Mouse (Mus musculus): Measurements from ENCODE around the gene Tarm1. TPM values are rescaled to one million over a fixed set of nuclear protein-coding genes. Genes with fewer than 3 reads are reported as not detected.

The Tarm1 gene
- total and polyA plus RNA-seq, 3 experiments: 1.3 TPM; not detected in 2

- H3K4me2 ChIP-seq (ENCODE audit: insufficient read depth, low read depth, poor library complexity, severe bottlenecking): no peak overlapping the region
- H3K27ac ChIP-seq (ENCODE audit: insufficient read depth, low read depth): no peak overlapping the region
- no peak overlapping the region for H3K9ac ChIP-seq (ENCODE audit: insufficient read depth, low read depth)
- no peak overlapping the region for H3K4me3 ChIP-seq (replicated peaks in 1 of 3; ENCODE audit: low read depth in 2 of 3, low read length in 2 of 3, poor library complexity in 1 of 3)
- in situ Hi-C loops (cut with MboI; ENCODE audit: low pct_ligation_motif_present, low pct_unique_long_range_greater_than_20kb, low sequenced_read_pairs): loop anchor here (5.0 to 10.0 kb wide), 2 partner anchors 37 to 104 kb away; no protein-coding TSS in a partner anchor
- TF ChIP-seq RAD21 (IDR thresholded peaks at IDR 0.05; ENCODE audit: low read depth, low read length) (peak; percentile 76), MYC (IDR thresholded peaks at IDR 0.05; ENCODE audit: low read depth, low read length) (no peak), CTCF (conservative IDR thresholded peaks at IDR 0.05 in 1 of 2, IDR thresholded peaks at IDR 0.05 in 1 of 2; ENCODE audit: low read depth in 2 of 2, low read length in 2 of 2) (peak; percentile 63 to 86), POLR2A (IDR thresholded peaks at IDR 0.05; ENCODE audit: low read depth, low read length) (no peak), KAT2A (IDR thresholded peaks at IDR 0.05; ENCODE audit: insufficient replicate concordance, low read length) (no peak), SMC3 (IDR thresholded peaks at IDR 0.05; ENCODE audit: low read depth, low read length) (peak; percentile 82), MAZ (IDR thresholded peaks at IDR 0.05; ENCODE audit: low read depth, low read length) (no peak), BHLHE40 (IDR thresholded peaks at IDR 0.05; ENCODE audit: low read depth, low read length) (no peak), CHD2 (IDR thresholded peaks at IDR 0.05; ENCODE audit: low read length) (no peak), IRF4 (IDR thresholded peaks at IDR 0.05; ENCODE audit: low read depth, low read length) (peak; percentile 17; the same call in 1 of the 2 replicates), GABPA (IDR thresholded peaks at IDR 0.05; ENCODE audit: insufficient replicate concordance, low read depth, low read length) (no peak), MAFK (IDR thresholded peaks at IDR 0.05; ENCODE audit: insufficient replicate concordance, low read length) (peak; percentile 84)
- dilution Hi-C loops (cut with MboI; ENCODE audit: extremely low pct_ligation_motif_present, extremely low pct_unique_long_range_greater_than_20kb, low sequenced_read_pairs): no loop called here
- H3K27me3 ChIP-seq (replicated peaks): no peaks in the 10 kb centered on the region
- DNase-seq (ENCODE audit: extremely low read depth): peak; percentile 66
- H3K36me3 ChIP-seq (replicated peaks in 1 of 2; ENCODE audit: control insufficient read depth in 1 of 2, insufficient read depth in 1 of 2, low read length in 1 of 2): no peaks in the 10 kb centered on the region
- no peaks in the 10 kb centered on the region for H3K9me3 ChIP-seq (replicated peaks; ENCODE audit: low read length)
- H3K79me2 ChIP-seq (replicated peaks; ENCODE audit: control insufficient read depth, extremely low read depth, insufficient read depth, poor library complexity, severe bottlenecking): no peaks in the 10 kb centered on the region
- peaks cover 2 to 67% of the 10 kb centered on the region in 2 experiments; a peak in 3 of 4 replicates for H3K4me1 ChIP-seq (ENCODE audit: control insufficient read depth in 1 of 2, insufficient read depth in 2 of 2)
Measured at GRCm38 (mm10) chr7:3448737-3449454, 53.5 kb downstream of the Tarm1 start.

GRCm38 (mm10) chr7:3447026-3447425 lies 55.4 kb downstream of the Tarm1 start:
- H3K4me1 ChIP-seq (ENCODE audit: control insufficient read depth in 1 of 2, insufficient read depth in 2 of 2): peaks cover 2 to 63% of the 10 kb centered on the region in 2 experiments; a peak in 3 of 4 replicates
- no peak overlapping the region for H3K27ac ChIP-seq (ENCODE audit: insufficient read depth, low read depth)
- H3K9ac ChIP-seq (ENCODE audit: insufficient read depth, low read depth): no peak overlapping the region
- no peak overlapping the region for H3K4me2 ChIP-seq (ENCODE audit: insufficient read depth, low read depth, poor library complexity, severe bottlenecking)
- dilution Hi-C loops (cut with MboI; ENCODE audit: extremely low pct_ligation_motif_present, extremely low pct_unique_long_range_greater_than_20kb, low sequenced_read_pairs) (no loop called here), in situ Hi-C loops (cut with MboI; ENCODE audit: low pct_ligation_motif_present, low pct_unique_long_range_greater_than_20kb, low sequenced_read_pairs) (loop anchor here (5.0 to 10.0 kb wide), 2 partner anchors 35 to 102 kb away; no protein-coding TSS in a partner anchor)
- TF ChIP-seq MEF2A (IDR thresholded peaks at IDR 0.05; ENCODE audit: borderline replicate concordance, low read depth, low read length) (peak; percentile 54; the same call in 1 of the 2 replicates), PAX5 (IDR thresholded peaks at IDR 0.05; ENCODE audit: low read length) (no peak), MAFK (IDR thresholded peaks at IDR 0.05; ENCODE audit: insufficient replicate concordance, low read length) (peak; percentile 47; the same call in 1 of the 2 replicates), CHD2 (IDR thresholded peaks at IDR 0.05; ENCODE audit: low read length) (no peak), UBTF (IDR thresholded peaks at IDR 0.05; ENCODE audit: low read depth, low read length) (no peak), HCFC1 (IDR thresholded peaks at IDR 0.05; ENCODE audit: low read depth, low read length) (no peak), E2F4 (IDR thresholded peaks at IDR 0.05; ENCODE audit: insufficient replicate concordance, low read depth, low read length) (no peak)
- no peak overlapping the region for H3K4me3 ChIP-seq (replicated peaks in 1 of 3; ENCODE audit: low read depth in 2 of 3, low read length in 2 of 3, poor library complexity in 1 of 3)
- DNase-seq (ENCODE audit: extremely low read depth): no peak
- no peaks in the 10 kb centered on the region for H3K9me3 ChIP-seq (replicated peaks; ENCODE audit: low read length)
- H3K27me3 ChIP-seq (replicated peaks): no peaks in the 10 kb centered on the region
- H3K36me3 ChIP-seq (replicated peaks in 1 of 2; ENCODE audit: control insufficient read depth in 1 of 2, insufficient read depth in 1 of 2, low read length in 1 of 2): no peaks in the 10 kb centered on the region
- H3K79me2 ChIP-seq (replicated peaks; ENCODE audit: control insufficient read depth, extremely low read depth, insufficient read depth, poor library complexity, severe bottlenecking): no peaks in the 10 kb centered on the region
